Mouse (Mus musculus) adrenal gland, postnatal 36 days (tissue): ENCODE data around the gene Sag. TPM values are rescaled to one million over a fixed set of nuclear protein-coding genes. Genes with fewer than 3 reads are reported as not detected.

Source experiments
- DNase-seq, 2 experiments: peaks; one replicate each; pipeline ENCODE4 v3.0.0; 2021; ENCODE audit warnings: mixed read lengths in 1 of 2
- total RNA-seq, 2 experiments: library from RNA; stranded (reverse); gene quantifications; 2 replicates each; pipeline ENCODE4 v1.2.3; 2021

The Sag gene
- total RNA-seq, 2 experiments from 2014 or later: 1.5 to 3.3 TPM

DNA sequence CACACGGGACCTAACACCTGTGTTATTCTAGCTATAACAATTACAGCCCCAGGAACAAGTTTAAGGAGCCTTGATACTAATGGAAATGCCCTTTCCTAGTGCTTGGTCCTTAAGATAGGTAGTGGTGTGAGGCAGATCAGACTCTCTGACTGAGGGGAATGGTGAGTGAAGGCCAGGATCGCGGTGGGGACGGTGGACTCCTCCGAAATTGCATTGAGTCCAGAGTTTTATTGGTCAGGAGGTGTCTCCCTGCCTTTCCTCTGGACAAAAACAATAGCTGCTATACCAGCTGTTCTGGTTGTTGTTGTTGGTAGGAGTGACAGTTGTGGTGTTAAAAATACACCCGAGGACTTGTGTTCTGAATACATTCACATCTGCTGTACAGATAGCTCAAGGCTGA, 50.9 kb downstream of the Sag start:
- no peak for DNase-seq

DNA sequence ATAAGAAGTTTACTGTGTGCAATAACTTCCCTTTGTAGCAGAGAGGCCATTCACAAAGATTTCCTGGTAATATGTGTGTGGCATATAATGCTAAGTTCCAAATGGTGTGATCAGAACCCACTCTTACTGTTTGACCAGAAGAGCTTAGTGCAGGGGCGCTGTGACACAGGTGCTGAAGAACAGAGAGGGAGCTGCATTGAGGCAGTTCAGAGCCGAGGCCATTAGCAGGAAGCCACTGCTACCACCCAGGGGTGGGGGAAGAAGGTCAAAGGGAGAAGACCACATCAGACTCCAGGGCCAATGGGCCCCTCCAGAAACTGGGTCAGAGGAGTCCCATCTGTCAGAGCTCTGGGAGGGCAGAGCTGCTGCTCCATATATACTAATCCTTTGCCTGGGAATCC, 51.4 kb downstream of the Sag start:
- no peak for DNase-seq

DNA sequence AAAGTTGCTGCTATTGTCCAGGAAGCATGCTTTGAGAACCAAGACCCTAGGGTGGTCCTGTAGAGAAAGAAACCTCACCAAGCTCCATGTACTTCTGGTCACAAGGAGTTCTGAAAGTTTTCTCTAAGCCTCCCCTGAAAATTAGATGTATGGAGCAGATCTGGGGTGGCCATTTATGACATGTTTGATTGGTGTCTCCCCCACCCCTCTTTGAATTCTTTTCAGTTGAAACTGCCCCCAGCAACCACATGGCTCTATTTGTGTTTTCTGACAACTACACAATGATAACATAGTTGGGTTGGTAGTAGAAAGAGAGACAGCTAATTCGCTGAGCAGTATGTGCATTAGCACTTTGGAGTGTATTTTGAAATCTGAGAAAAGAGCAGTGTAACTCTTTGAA, 52.0 kb downstream of the Sag start:
- DNase-seq: no peak

DNA sequence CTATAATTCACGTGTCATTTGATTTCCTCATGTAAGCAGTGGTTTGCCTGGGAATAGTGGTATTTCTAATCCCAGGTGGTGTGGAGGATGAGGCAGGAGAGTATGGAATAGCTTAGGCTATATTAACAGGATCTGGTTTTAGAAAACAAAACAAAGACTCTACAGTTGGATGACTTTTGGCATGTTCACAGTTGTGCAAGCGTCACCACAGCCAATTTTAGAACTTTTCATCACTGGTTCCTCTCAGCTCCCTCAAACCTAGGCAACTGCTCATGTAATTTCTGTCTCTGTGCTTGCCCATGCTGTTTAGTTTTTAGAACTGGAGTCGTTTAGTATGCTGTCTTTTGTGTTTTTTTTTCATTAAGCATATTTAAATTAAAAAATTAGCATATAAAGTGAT, 53.3 kb downstream of the Sag start:
- no peak for DNase-seq

DNA sequence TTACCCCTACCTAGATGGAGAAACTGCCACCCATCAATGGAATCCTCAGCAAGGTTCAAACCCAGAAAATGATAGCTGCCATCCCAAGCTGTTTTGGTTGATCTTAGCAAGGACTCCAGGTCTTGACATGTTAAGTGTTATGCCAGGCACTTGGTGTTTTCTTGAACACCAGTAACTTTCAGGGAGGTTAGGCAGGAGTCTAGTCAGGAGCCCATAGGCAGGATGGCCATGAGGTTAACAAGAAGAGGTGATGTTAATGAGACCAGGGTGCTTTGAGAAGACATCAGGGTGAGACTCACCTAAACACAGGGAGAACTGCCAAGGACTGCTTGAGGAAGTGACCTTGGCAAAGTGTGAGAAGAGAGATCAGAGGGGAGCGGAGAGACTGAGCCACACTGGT, 54.6 kb downstream of the Sag start:
- DNase-seq: no peak

DNA sequence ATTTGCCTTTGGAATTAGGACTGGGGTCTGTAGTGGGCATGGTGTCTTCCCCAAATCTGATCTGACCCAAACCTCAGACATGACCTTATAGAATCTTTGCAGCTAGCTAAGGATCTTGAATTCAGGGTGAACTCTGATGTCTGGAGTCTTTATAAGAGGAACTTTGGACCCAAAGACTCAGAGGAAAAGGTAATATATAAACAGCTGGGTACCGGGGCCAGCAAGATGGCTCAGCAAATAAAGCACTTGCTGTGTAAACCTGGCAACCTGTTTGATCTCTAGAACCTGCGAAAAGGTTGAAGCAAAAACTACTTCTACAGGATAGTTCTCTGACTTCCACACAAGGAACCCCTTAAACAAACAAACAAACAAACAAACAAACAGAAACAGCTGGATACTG, 55.0 kb downstream of the Sag start:
- no peak for DNase-seq

DNA sequence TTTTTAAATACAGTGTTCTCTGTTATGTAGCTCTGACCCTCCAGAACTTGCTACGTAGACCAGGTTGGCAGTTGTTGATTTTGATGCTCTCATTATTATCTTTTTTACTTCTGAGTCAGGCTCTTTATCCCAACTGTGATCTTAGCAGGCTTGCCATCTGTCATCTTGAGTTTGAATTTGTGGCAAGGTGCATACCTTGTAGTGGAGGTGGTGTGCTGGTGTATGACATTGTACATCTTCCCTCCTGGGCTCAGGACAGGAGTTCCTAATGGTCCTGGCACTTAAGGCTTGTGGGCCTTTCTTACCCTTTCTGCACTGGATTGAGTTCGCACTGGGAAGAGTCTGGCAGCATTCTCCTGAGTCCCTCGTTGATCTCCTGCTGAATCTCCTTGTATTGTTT, 60.1 kb downstream of the Sag start:
- DNase-seq: no peak

DNA sequence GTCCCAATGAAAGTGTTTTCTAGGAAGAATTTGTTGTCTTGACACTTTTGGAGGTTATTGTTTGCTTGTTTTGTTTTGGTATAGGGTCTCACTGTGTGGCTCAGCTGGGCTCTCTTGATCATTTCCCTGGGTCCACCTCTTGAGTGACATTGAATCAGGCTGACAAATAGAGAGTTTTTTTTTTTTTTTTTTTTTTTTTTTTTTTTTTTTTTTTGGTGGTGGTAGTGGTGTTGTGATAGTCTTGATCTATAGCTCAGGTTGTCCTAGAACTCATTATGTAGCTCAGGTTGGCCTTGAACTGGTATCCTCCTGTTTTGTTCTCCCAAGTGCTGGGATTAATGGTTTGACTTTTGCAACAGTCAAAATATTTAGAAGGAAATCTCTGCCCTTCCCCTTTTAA, 61.4 kb downstream of the Sag start:
- DNase-seq: no peak

DNA sequence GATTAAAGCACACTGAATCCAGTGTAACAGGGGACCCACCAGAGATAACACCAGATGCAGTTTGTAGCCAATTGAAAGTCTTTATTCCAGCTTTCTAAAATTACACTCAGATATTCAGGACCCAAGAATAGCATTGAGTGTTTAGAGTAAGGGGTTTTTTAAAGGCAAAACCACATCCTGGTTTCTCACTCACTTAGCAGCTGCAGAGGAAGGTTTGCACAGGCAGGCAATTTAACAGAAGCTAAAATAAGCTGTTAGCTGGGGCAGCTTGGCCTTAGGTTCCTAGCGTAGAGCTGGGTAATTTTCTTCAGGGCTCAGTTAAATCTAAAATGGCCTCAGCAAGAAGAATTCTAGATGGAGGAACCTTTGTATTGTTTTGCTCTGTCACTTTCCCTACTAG, 63.2 kb downstream of the Sag start:
- DNase-seq: no peak

DNA sequence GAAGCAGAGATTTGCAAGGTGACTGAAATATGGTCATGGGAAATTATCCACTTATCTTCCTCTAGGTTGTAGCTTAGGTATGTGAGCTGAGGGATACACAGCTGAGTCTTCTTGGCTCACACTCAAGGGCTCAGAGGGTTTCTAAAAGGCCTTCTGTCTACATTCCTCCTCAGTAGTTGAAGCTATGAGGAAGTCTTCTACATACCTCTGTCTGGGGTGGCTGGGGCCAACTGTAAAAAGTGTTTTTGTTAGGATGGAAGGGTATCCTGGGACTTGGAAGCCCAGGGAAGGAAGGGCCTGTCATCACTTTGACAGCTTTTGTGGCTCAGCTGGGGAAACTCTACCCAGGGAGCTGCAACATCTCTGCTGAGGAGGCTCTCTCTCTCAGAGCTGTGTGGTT, 68.1 kb downstream of the Sag start:
- no peak for DNase-seq

DNA sequence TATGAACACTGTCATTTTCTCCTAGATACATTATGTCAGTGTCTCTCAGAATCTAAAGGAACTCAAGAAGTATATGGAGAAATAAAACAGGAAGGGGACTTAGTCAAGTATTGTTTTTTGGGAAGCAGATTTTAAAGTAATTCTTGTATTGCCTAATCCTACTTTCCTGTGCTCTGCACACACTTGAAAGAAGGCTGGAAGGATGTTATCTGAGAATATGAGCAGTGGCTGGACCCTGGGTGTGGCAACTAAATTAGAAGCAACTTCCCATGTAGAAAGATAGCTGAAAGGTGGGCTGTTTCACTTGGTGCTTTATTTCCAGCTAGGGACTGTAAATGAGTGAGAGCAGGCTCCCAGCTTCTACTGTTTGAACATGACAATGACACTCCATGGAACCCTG, 69.6 kb downstream of the Sag start:
- no peak for DNase-seq

DNA sequence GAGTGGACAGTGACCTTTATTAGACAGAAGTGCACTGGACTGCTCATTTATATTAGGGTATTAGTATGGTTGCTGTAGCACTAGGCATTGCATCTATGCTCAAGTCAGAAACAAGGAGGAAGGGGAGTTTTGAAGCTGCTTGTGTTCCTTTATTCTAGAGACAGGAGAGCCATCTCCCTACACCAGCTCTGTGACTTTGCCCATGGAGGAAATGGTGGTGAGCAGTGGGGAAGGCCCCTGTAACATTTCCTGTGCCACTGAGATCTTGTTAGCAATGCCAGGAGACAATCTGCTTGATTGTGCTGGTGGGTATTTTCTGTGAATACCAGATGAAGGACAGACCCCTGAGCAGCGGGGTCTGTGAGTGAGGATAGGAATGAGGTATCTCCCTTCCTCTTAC, 72.6 kb downstream of the Sag start:
- no peak for DNase-seq

DNA sequence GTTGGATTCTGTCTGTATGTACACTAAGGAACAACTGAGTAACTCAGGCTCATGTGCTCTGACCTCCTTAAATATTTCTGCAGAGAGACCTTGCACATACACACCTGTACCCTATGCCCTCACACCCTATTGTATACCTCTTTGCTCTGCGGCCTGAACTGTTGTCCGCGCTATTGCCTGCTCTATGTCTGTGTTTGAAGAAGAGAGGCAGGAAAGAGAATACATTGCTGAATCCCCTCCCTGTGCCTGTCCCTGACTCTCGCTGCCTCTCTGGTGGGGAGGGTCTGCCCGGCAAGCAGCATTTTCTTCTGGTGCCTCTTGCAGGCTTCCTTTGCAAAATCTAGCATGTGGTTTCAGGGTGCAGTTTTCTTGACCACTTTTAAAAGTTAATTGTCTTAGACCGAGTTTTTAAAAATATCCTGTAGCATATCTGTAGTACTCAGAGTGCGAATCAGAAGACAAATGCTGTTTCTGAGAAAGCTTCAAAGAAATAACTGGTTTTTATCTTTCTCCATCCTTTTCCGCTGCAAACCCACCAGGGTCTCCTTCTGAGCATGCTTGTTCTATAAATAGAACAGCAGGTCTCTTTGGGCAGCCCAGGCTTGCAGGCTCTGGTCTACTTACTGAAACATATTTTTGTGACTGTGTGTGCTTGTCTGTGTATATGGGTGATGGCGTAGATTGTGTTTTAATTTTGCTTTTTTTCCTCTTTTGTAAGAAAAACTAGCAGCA, 74.2 kb downstream of the Sag start:
- DNase-seq: no peak

DNA sequence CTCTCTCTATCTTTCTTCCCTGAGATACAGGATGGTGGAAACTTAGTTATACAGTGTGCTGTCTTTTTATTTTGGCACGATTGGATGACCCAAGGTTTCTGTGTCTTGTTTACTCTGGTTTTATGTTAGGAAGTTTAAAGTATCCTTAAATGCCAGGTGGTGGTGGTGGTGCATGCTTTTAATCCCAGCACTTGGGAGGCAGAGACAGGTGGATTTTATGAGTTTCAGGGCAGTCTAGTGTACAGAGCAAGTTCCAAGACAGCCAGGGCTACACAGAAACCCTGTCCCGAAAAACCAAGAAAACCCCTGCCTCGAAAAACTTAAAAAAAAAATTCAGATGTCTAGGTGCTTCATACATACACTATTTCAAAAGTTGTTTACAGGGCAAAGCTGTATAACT, 75.6 kb downstream of the Sag start:
- DNase-seq: no peak

DNA sequence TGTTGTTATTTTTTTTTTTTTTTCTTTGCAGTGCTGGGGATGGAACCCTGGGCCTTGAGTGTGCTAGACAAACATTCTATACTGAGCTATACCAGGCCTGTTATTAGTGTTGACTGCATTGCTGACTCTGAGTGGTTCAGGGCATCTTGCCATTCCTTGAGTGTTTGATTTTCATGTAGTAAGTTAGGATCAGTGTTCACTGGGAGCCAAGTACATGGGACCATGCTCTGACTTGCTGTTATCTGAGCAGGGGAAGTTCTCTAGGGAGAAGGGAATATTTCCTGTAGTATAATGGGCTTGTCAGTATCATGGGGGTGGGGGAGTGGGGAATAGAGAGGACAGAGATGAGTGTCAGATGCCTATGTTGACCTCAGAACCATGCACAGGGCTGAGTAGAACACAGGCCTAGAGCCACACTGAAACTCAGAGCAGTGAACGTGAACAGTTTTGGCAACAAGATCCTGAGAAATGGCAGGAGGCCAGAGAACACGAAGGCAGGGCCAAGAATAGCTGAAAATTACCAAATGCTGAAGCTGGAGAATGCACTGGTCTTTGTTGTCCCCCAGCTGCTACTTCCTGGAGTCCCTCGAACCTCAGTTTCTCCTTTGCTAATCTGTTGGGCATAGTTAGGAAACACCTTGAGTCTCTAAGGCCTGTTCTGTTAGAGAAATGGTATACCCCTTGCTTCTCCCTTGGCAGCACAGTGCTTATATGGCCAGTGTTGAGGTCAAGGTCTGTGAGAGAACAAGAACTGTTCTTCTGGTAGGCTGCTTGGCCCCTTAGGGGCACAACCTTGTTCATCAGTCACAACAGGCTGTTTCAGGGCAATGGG, 76.2 kb downstream of the Sag start:
- DNase-seq: peak; percentile 82 to 86

DNA sequence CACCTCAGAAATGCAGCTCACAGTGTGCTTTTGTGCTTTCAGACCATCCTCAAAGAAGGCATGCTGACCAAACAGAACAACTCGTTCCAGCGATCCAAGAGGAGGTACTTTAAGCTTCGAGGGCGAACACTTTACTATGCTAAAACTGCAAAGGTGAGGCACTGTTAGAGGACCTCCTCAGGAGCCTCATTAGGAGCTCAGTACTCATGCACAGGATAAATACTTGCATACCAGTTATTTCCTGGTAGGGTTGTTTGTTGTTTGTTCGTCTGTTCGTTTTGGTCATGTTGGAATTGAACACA, 76.8 kb downstream of the Sag start:
- no peak for DNase-seq

DNA sequence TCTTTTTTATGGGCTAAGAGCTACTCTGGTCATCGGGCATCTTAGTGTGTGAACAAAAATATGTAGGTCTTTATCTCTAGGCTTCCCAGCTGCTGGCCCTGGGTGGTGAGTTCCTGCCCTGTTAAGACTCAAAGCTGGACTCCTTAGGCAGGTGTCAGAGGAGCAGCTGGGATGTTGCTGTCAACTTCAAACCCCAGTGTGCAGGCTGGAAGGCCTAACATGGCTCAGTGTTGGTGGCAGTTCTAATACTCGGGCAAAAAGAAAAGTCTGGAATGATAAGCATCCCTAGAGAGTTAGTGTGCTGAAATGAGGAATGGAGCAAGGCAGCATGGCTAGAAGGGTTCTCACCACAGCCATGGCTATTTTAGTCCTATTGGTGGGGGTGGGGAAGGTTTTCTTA, 77.4 kb downstream of the Sag start:
- no peak for DNase-seq

DNA sequence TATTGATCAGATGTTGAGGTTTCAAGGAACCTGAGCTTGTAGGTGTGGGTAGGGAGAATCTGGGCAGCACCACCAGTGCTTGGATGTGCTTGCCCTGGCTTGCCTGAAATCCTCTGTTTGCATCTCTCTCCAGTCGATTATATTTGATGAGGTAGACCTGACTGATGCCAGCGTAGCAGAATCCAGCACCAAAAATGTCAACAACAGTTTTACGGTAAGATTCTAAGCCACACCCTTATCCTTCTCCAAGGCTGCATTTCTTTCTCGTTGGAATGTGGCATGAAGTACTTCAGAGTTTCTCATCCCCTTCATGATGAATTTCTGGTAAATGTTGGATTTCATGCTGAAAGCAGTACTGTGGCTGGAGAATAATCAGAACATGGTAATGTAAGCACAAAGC, 78.2 kb downstream of the Sag start:
- no peak for DNase-seq

DNA sequence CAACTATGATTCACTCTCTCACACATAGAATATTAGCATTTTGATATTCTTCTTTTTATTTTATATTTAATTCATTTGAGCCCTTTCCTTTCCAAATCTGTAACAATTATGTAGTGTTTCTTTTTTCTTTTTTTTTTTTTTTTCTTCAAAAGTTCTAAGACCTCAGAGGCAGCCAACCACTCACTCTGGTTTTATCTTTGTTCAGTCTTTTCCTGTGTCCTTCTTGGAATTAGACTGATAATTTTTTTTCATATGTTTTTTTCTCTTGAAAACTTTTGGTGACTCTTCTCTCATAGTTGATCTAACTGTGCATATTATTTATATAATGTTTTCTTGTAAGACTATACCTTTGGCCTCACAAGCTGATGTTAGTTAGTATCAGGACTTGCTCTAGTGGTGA, 79.1 kb downstream of the Sag start:
- no peak for DNase-seq

DNA sequence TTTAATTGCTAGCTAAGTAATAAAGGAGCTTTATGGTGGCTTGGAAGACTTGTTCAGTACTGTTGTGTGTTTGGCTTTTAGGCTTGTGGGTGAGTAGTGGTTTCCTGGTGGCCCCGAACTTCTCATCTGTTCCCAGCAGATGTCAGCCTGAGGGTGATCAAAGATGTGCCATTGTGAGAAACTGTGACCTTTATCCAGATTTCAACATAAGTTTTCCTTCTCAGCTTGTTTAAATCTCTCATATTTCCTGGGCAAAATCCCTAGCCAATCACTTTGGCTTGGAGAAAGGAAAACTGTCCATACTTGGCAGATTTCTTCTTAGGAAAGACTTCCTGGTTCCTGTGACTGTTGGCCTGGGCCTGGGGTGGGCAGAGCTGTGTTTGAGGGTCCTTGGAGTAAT, 87.5 kb downstream of the Sag start:
- no peak for DNase-seq

DNA sequence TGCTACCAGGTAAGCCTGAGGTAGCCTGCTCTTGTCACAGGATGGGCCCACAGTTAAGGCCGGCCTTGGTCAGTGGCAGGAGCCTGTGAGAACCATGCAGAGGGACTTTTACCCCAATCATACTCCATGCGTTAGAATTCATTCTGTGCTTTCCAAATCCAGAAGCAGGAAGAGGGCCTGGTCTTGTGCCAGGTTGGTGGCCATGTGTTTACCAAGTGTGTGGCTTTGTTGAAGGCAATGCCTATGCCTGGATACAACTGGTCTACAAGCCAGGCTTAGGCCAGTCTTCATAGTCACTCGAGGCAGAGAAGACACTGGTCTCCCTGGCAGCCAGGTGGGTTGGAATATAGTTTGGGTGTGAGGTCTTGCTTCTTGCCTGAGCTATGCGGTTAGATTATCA, 88.2 kb downstream of the Sag start:
- DNase-seq: no peak

DNA sequence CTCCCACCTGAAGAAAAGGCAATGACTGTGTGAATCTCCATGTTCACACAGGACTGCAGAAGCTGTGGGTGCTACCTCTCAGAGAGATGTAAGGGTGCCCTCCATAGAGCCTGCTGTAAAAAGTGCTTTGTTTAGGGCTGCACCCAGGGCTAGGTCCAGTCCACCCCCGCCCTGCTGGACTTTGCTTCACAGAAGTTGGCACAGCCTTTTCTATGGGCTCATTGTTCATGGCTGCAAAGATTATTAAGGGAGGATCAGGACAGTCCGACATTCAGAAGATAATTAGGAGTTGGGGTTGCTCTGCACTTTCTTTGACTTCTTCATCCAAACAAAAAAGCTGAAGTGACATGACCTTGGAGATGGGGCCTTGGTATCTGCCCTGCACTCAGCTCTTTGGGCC, 89.0 kb downstream of the Sag start:
- DNase-seq: no peak

DNA sequence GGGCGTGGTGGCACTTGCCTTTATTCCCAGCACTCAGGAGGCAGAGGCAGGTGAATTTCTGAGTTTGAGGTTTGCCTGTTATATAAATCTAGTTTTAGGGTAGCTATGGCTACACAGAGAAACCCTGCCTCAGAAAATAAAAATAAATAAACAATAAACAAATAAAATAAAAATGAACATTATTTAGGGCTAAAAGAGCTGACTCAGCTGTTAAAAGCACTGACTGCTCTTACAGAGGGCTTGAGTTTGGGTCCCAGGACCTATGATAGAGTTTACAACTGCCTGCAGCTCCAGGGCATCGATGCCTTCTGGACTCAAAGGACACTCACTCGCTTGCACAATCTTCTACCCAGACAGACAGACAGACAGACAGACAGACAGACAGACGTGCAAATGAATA, 89.9 kb downstream of the Sag start:
- DNase-seq: no peak
